Mouse (Mus musculus) myocyte (in vitro differentiated cells): Measurements from ENCODE around the gene Vgll4. TPM values are rescaled to one million over a fixed set of nuclear protein-coding genes. Genes with fewer than 3 reads are reported as not detected.

Source experiments
- H3K27me3 ChIP-seq: one replicate; pipeline ENCODE4 v1.6.1; 2011; ENCODE audit not compliant: control insufficient read depth, insufficient read depth, insufficient read length
- H3K36me3 ChIP-seq: one replicate; pipeline ENCODE4 v1.6.1; 2011; ENCODE audit not compliant: control insufficient read depth, insufficient read depth
- H3K4me2 ChIP-seq: one replicate; pipeline ENCODE4 v1.6.1; 2011; ENCODE audit warnings: low read depth, control low read depth
- H3K4me3 ChIP-seq: one replicate; pipeline ENCODE4 v1.5.1; 2011; ENCODE audit warnings: mild to moderate bottlenecking, control low read depth, moderate library complexity
- H3K79me2 ChIP-seq: one replicate; pipeline ENCODE4 v1.6.1; 2011; ENCODE audit not compliant: control insufficient read depth, insufficient read depth
- H3ac ChIP-seq: one replicate; pipeline ENCODE4 v1.6.1; 2011; ENCODE audit not compliant: control insufficient read depth, insufficient read length
- CEBPB ChIP-seq: IDR thresholded peaks from 2 replicates; pipeline ENCODE4 v1.6.1; 2011; ENCODE audit warnings: mild to moderate bottlenecking, moderate library complexity; ENCODE audit not compliant: poor library complexity, insufficient read depth, severe bottlenecking
- E2F4 ChIP-seq: IDR thresholded peaks from one replicate; pipeline ENCODE4 v1.6.1; 2011; ENCODE audit warnings: mild to moderate bottlenecking, control low read depth, moderate library complexity; ENCODE audit not compliant: insufficient read depth
- MAX ChIP-seq: IDR thresholded peaks from one replicate; pipeline ENCODE4 v1.6.1; 2011; ENCODE audit warnings: low read depth, mild to moderate bottlenecking, control low read depth
- MYOD1 ChIP-seq, 3 experiments: IDR thresholded peaks; one replicate each; pipeline ENCODE4 v1.6.1; 2011; ENCODE audit warnings: control low read depth in 2 of 3, low read depth in 2 of 3, mild to moderate bottlenecking in 2 of 3, moderate library complexity in 1 of 3; ENCODE audit not compliant: insufficient read length in 2 of 3, control insufficient read depth in 1 of 3
- MYOG ChIP-seq, 3 experiments: IDR thresholded peaks; one replicate each; pipeline ENCODE4 v1.6.1; 2011; ENCODE audit warnings: control low read depth in 2 of 3, low read depth in 2 of 3, mild to moderate bottlenecking in 2 of 3; ENCODE audit not compliant: insufficient read length in 2 of 3, control insufficient read depth in 1 of 3, insufficient read depth in 1 of 3
- POLR2A ChIP-seq: IDR thresholded peaks from one replicate; pipeline ENCODE4 v1.6.1; 2011; ENCODE audit warnings: low read depth, mild to moderate bottlenecking, control low read depth, moderate library complexity; ENCODE audit not compliant: insufficient read length
- POLR2AphosphoS2 ChIP-seq: IDR thresholded peaks from one replicate; pipeline ENCODE4 v1.6.1; 2011; ENCODE audit warnings: low read depth, control low read depth; ENCODE audit not compliant: insufficient read length
- REST ChIP-seq: IDR thresholded peaks from one replicate; pipeline ENCODE4 v1.6.1; 2011; ENCODE audit warnings: mild to moderate bottlenecking, control low read depth, moderate library complexity; ENCODE audit not compliant: insufficient read depth, insufficient read length
- SRF ChIP-seq: IDR thresholded peaks from one replicate; pipeline ENCODE4 v1.6.1; 2011; ENCODE audit warnings: low read depth; ENCODE audit not compliant: control insufficient read depth, insufficient read length
- TCF12 ChIP-seq: IDR thresholded peaks from one replicate; pipeline ENCODE4 v1.6.1; 2011; ENCODE audit warnings: mild to moderate bottlenecking, control low read depth; ENCODE audit not compliant: poor library complexity, insufficient read depth, severe bottlenecking
- TCF3 ChIP-seq: IDR thresholded peaks from one replicate; pipeline ENCODE4 v1.6.1; 2011; ENCODE audit warnings: low read depth, control low read depth; ENCODE audit not compliant: insufficient read length
- USF1 ChIP-seq: IDR thresholded peaks from one replicate; pipeline ENCODE4 v1.6.1; 2011; ENCODE audit warnings: low read depth, mild to moderate bottlenecking, control low read depth, moderate library complexity
- polyA plus RNA-seq: library from polyadenylated mRNA; unstranded; fragments of >200 nt; fragmentation: generic; extraction: Trizol; gene quantifications from one replicate; pipeline ENCODE4 v1.2.1, GENCODE M21; 2012; ENCODE audit warnings: missing spikeins

The Vgll4 gene
- polyA plus RNA-seq, 1 experiment = 21.1 TPM

GRCm38 (mm10) chr6:114965396-114965795, 4.4 kb downstream of the Vgll4 start:
- Histone ChIP-seq H3ac (no peak overlapping the region), H3K27me3 (peaks cover 7% of the 10 kb centered on the region), H3K4me3 (no peak overlapping the region), H3K4me2 (no peak overlapping the region), H3K79me2 (no peaks in the 10 kb centered on the region), H3K36me3 (no peaks in the 10 kb centered on the region)
- TF ChIP-seq POLR2A = no peak
- TF ChIP-seq TCF12 = no peak
- TF ChIP-seq CEBPB = no peak
- TF ChIP-seq USF1 = no peak
- no peak for TF ChIP-seq MYOD1 (IDR thresholded peaks at IDR 0.05; ENCODE audit: control insufficient read depth in 1 of 3, insufficient read length in 2 of 3, low read depth in 2 of 3)
- no peak for TF ChIP-seq MAX

- Histone ChIP-seq H3K27me3 (peaks cover 10% of the 10 kb centered on the region), H3K36me3 (no peaks in the 10 kb centered on the region), H3K79me2 (no peaks in the 10 kb centered on the region), H3ac (no peak overlapping the region), H3K4me3 (no peak overlapping the region), H3K4me2 (no peak overlapping the region)
- TF ChIP-seq TCF12 (no peak), E2F4 (no peak), TCF3 (no peak), POLR2A (no peak), REST (no peak)
Observed at GRCm38 (mm10) chr6:114964235-114964634, 5.6 kb downstream of the Vgll4 start.

- Histone ChIP-seq H3K4me2 (no peak overlapping the region), H3K79me2 (no peaks in the 10 kb centered on the region), H3K4me3 (no peak overlapping the region), H3K27me3 (peaks cover 8% of the 10 kb centered on the region), H3ac (no peak overlapping the region), H3K36me3 (no peaks in the 10 kb centered on the region)
- no peak for TF ChIP-seq E2F4
- TF ChIP-seq TCF3 = no peak
- no peak for TF ChIP-seq MYOG (IDR thresholded peaks at IDR 0.05; ENCODE audit: control insufficient read depth in 1 of 3, insufficient read depth in 1 of 3, insufficient read length in 2 of 3, low read depth in 2 of 3)
- no peak for TF ChIP-seq POLR2A
- no peak for TF ChIP-seq CEBPB
- TF ChIP-seq POLR2AphosphoS2 = no peak
- no peak for TF ChIP-seq TCF12
- no peak for TF ChIP-seq SRF
Observed at GRCm38 (mm10) chr6:114963636-114964035, 6.2 kb downstream of the Vgll4 start.

- TF ChIP-seq SRF = no peak
- H3K4me3 ChIP-seq = no peak overlapping the region
- H3K4me2 ChIP-seq = no peak overlapping the region
Observed at GRCm38 (mm10) chr6:114961276-114962068, 8.3 kb downstream of the Vgll4 start.

GRCm38 (mm10) chr6:114959012-114959398, 10.8 kb downstream of the Vgll4 start:
- no peaks in the 10 kb centered on the region for H3K36me3 ChIP-seq
- peaks cover 8% of the 10 kb centered on the region for H3K27me3 ChIP-seq
- no peak for TF ChIP-seq CEBPB
- no peaks in the 10 kb centered on the region for H3K79me2 ChIP-seq
- no peak overlapping the region for H3K4me2 ChIP-seq
- no peak overlapping the region for H3K4me3 ChIP-seq
- H3ac ChIP-seq = no peak overlapping the region

More at GRCm38 (mm10) chr6:114961276-114962068, 8.3 kb downstream of the Vgll4 start:
- H3K27me3 ChIP-seq = peaks cover 8% of the 10 kb centered on the region
- no peaks in the 10 kb centered on the region for H3K36me3 ChIP-seq
- H3ac ChIP-seq = no peak overlapping the region
- no peaks in the 10 kb centered on the region for H3K79me2 ChIP-seq

- H3K4me3 ChIP-seq = no peak overlapping the region
- H3K27me3 ChIP-seq = peaks cover 8% of the 10 kb centered on the region
- H3K79me2 ChIP-seq = no peaks in the 10 kb centered on the region
- H3ac ChIP-seq = no peak overlapping the region
- no peaks in the 10 kb centered on the region for H3K36me3 ChIP-seq
- TF ChIP-seq MAX = no peak
- TF ChIP-seq POLR2AphosphoS2 = no peak
- no peak overlapping the region for H3K4me2 ChIP-seq
Observed at GRCm38 (mm10) chr6:114958249-114959011, 11.4 kb downstream of the Vgll4 start.
